Mouse (Mus musculus) lung, adult 2 months (tissue): Measurements from ENCODE around the gene CN725425.

Experiments
- CTCF ChIP-seq: fragments of 200-500 bp; IDR thresholded peaks from 2 replicates; pipeline ENCODE4 v1.5.1; 2011; ENCODE audit warnings: mild to moderate bottlenecking, low read length, control low read depth; ENCODE audit not compliant: insufficient read depth
- POLR2A ChIP-seq: fragments of 200-500 bp; IDR thresholded peaks from 2 replicates; pipeline ENCODE4 v1.6.1; 2011; ENCODE audit warnings: low read depth, mild to moderate bottlenecking, control low read depth, low read length, borderline replicate concordance; ENCODE audit errors: extremely low read depth

DNA sequence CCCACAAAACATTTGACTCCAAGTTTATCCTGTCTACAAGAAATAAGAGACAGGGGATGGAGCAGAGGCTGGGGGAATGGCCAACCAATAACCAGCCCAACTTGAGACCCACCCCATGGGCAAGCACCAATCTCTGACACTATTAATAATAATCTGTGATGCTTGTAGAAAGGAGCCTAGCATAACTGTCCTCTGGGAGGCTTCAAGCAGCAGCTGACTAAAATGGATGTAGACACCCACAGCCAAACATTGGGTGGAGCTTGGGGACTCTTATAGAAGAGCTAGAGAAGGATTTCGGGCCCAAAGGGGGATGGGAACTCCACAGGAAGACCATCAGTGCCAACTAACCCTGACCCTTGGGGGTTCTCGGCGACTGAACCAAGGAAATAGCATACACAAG, 84.1 kb downstream of the CN725425 start:
- TF ChIP-seq CTCF = no peak
- TF ChIP-seq POLR2A = no peak
